Mouse (Mus musculus) myocyte (in vitro differentiated cells): ENCODE results near the gene Dock2. TPM values are rescaled to one million over a fixed set of nuclear protein-coding genes. Genes with fewer than 3 reads are reported as not detected.

ENCODE experiments used
- H3K27me3 ChIP-seq: one replicate; pipeline ENCODE4 v1.6.1; 2011; ENCODE audit not compliant: control insufficient read depth, insufficient read depth, insufficient read length
- H3K36me3 ChIP-seq: one replicate; pipeline ENCODE4 v1.6.1; 2011; ENCODE audit not compliant: control insufficient read depth, insufficient read depth
- H3K4me2 ChIP-seq: one replicate; pipeline ENCODE4 v1.6.1; 2011; ENCODE audit warnings: low read depth, control low read depth
- H3K4me3 ChIP-seq: one replicate; pipeline ENCODE4 v1.5.1; 2011; ENCODE audit warnings: mild to moderate bottlenecking, control low read depth, moderate library complexity
- H3K79me2 ChIP-seq: one replicate; pipeline ENCODE4 v1.6.1; 2011; ENCODE audit not compliant: control insufficient read depth, insufficient read depth
- H3ac ChIP-seq: one replicate; pipeline ENCODE4 v1.6.1; 2011; ENCODE audit not compliant: control insufficient read depth, insufficient read length
- CEBPB ChIP-seq: IDR thresholded peaks from 2 replicates; pipeline ENCODE4 v1.6.1; 2011; ENCODE audit warnings: mild to moderate bottlenecking, moderate library complexity; ENCODE audit not compliant: poor library complexity, insufficient read depth, severe bottlenecking
- E2F4 ChIP-seq: IDR thresholded peaks from one replicate; pipeline ENCODE4 v1.6.1; 2011; ENCODE audit warnings: mild to moderate bottlenecking, control low read depth, moderate library complexity; ENCODE audit not compliant: insufficient read depth
- MAX ChIP-seq: IDR thresholded peaks from one replicate; pipeline ENCODE4 v1.6.1; 2011; ENCODE audit warnings: low read depth, mild to moderate bottlenecking, control low read depth
- MYOD1 ChIP-seq, 3 experiments: IDR thresholded peaks; one replicate each; pipeline ENCODE4 v1.6.1; 2011; ENCODE audit warnings: control low read depth in 2 of 3, low read depth in 2 of 3, mild to moderate bottlenecking in 2 of 3, moderate library complexity in 1 of 3; ENCODE audit not compliant: insufficient read length in 2 of 3, control insufficient read depth in 1 of 3
- MYOG ChIP-seq, 3 experiments: IDR thresholded peaks; one replicate each; pipeline ENCODE4 v1.6.1; 2011; ENCODE audit warnings: control low read depth in 2 of 3, low read depth in 2 of 3, mild to moderate bottlenecking in 2 of 3; ENCODE audit not compliant: insufficient read length in 2 of 3, control insufficient read depth in 1 of 3, insufficient read depth in 1 of 3
- POLR2A ChIP-seq: IDR thresholded peaks from one replicate; pipeline ENCODE4 v1.6.1; 2011; ENCODE audit warnings: low read depth, mild to moderate bottlenecking, control low read depth, moderate library complexity; ENCODE audit not compliant: insufficient read length
- POLR2AphosphoS2 ChIP-seq: IDR thresholded peaks from one replicate; pipeline ENCODE4 v1.6.1; 2011; ENCODE audit warnings: low read depth, control low read depth; ENCODE audit not compliant: insufficient read length
- REST ChIP-seq: IDR thresholded peaks from one replicate; pipeline ENCODE4 v1.6.1; 2011; ENCODE audit warnings: mild to moderate bottlenecking, control low read depth, moderate library complexity; ENCODE audit not compliant: insufficient read depth, insufficient read length
- SRF ChIP-seq: IDR thresholded peaks from one replicate; pipeline ENCODE4 v1.6.1; 2011; ENCODE audit warnings: low read depth; ENCODE audit not compliant: control insufficient read depth, insufficient read length
- TCF12 ChIP-seq: IDR thresholded peaks from one replicate; pipeline ENCODE4 v1.6.1; 2011; ENCODE audit warnings: mild to moderate bottlenecking, control low read depth; ENCODE audit not compliant: poor library complexity, insufficient read depth, severe bottlenecking
- TCF3 ChIP-seq: IDR thresholded peaks from one replicate; pipeline ENCODE4 v1.6.1; 2011; ENCODE audit warnings: low read depth, control low read depth; ENCODE audit not compliant: insufficient read length
- USF1 ChIP-seq: IDR thresholded peaks from one replicate; pipeline ENCODE4 v1.6.1; 2011; ENCODE audit warnings: low read depth, mild to moderate bottlenecking, control low read depth, moderate library complexity
- polyA plus RNA-seq: library from polyadenylated mRNA; unstranded; fragments of >200 nt; fragmentation: generic; extraction: Trizol; gene quantifications from one replicate; pipeline ENCODE4 v1.2.1, GENCODE M21; 2012; ENCODE audit warnings: missing spikeins

Dock2 gene
- polyA plus RNA-seq, 1 experiment, result not detected

GRCm38 (mm10) chr11:34467056-34467455, 316.6 kb downstream of the Dock2 start:
- no peak overlapping the region for H3K4me2 ChIP-seq
- H3K4me3 ChIP-seq, result no peak overlapping the region
- H3K79me2 ChIP-seq, result no peaks in the 10 kb centered on the region
- TF ChIP-seq REST (no peak), SRF (no peak), TCF12 (no peak), MAX (no peak), CEBPB (no peak), MYOD1 (IDR thresholded peaks at IDR 0.05; ENCODE audit: control insufficient read depth in 1 of 3, insufficient read length in 2 of 3, low read depth in 2 of 3) (no peak), MYOG (IDR thresholded peaks at IDR 0.05; ENCODE audit: control insufficient read depth in 1 of 3, insufficient read depth in 1 of 3, insufficient read length in 2 of 3, low read depth in 2 of 3) (no peak), POLR2A (no peak), E2F4 (no peak), TCF3 (no peak), USF1 (no peak), POLR2AphosphoS2 (no peak)
- H3K36me3 ChIP-seq, result no peaks in the 10 kb centered on the region
- no peaks in the 10 kb centered on the region for H3K27me3 ChIP-seq
- no peak overlapping the region for H3ac ChIP-seq

- Histone ChIP-seq H3ac (no peak overlapping the region), H3K4me3 (no peak overlapping the region), H3K27me3 (no peaks in the 10 kb centered on the region), H3K36me3 (no peaks in the 10 kb centered on the region), H3K79me2 (no peaks in the 10 kb centered on the region), H3K4me2 (no peak overlapping the region)
- TF ChIP-seq MAX (no peak), CEBPB (no peak), E2F4 (no peak), MYOD1 (IDR thresholded peaks at IDR 0.05; ENCODE audit: control insufficient read depth in 1 of 3, insufficient read length in 2 of 3, low read depth in 2 of 3) (no peak), USF1 (no peak), POLR2AphosphoS2 (no peak), TCF12 (no peak), REST (no peak), TCF3 (no peak), POLR2A (no peak), MYOG (IDR thresholded peaks at IDR 0.05; ENCODE audit: control insufficient read depth in 1 of 3, insufficient read depth in 1 of 3, insufficient read length in 2 of 3, low read depth in 2 of 3) (no peak), SRF (no peak)
Observed at GRCm38 (mm10) chr11:34449944-34450343, 333.7 kb downstream of the Dock2 start.

DNA sequence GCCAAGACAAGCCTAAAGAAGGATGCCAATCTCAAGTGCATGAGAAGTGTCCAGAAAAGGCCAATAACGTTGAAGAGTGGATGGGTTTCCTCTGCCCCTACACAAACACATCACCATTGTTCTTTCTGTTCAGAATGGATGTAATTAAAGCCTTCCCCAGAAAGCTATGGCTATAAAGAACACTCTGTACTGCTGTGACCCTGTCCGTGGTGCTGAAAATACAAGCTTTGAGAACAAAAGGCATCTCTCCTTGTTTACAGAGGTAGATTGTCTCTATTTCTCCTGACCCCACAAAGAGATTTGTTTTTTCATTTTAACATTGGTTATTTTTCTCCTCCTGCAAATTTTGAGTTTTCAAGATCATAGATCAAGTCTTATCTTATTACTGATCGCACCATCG, 335.8 kb downstream of the Dock2 start:
- no peaks in the 10 kb centered on the region for H3K27me3 ChIP-seq
- H3ac ChIP-seq, result no peak overlapping the region

GRCm38 (mm10) chr11:34438429-34438828, 345.3 kb downstream of the Dock2 start:
- no peak overlapping the region for H3K4me2 ChIP-seq
- H3K36me3 ChIP-seq, result no peaks in the 10 kb centered on the region
- no peaks in the 10 kb centered on the region for H3K79me2 ChIP-seq
- H3K27me3 ChIP-seq, result no peaks in the 10 kb centered on the region
- no peak overlapping the region for H3K4me3 ChIP-seq
- H3ac ChIP-seq, result no peak overlapping the region
- no peak for TF ChIP-seq E2F4
- TF ChIP-seq CEBPB, result no peak
- no peak for TF ChIP-seq REST
- TF ChIP-seq MYOG (IDR thresholded peaks at IDR 0.05; ENCODE audit: control insufficient read depth in 1 of 3, insufficient read depth in 1 of 3, insufficient read length in 2 of 3, low read depth in 2 of 3), result no peak
- no peak for TF ChIP-seq MYOD1 (IDR thresholded peaks at IDR 0.05; ENCODE audit: control insufficient read depth in 1 of 3, insufficient read length in 2 of 3, low read depth in 2 of 3)
- TF ChIP-seq USF1, result no peak
- TF ChIP-seq MAX, result no peak
- TF ChIP-seq SRF, result no peak
- no peak for TF ChIP-seq POLR2A

More for the DNA sequence above, 335.8 kb downstream of the Dock2 start:
- Histone ChIP-seq H3K79me2 (no peaks in the 10 kb centered on the region), H3K4me2 (no peak overlapping the region), H3K4me3 (no peak overlapping the region), H3K36me3 (no peaks in the 10 kb centered on the region)
- TF ChIP-seq MYOD1 (IDR thresholded peaks at IDR 0.05; ENCODE audit: control insufficient read depth in 1 of 3, insufficient read length in 2 of 3, low read depth in 2 of 3), result no peak
- no peak for TF ChIP-seq MAX
- TF ChIP-seq CEBPB, result no peak
- no peak for TF ChIP-seq SRF
- TF ChIP-seq E2F4, result no peak
- TF ChIP-seq TCF3, result no peak
- TF ChIP-seq MYOG (IDR thresholded peaks at IDR 0.05; ENCODE audit: control insufficient read depth in 1 of 3, insufficient read depth in 1 of 3, insufficient read length in 2 of 3, low read depth in 2 of 3), result no peak
- TF ChIP-seq TCF12, result no peak
- no peak for TF ChIP-seq POLR2A
- no peak for TF ChIP-seq USF1
- TF ChIP-seq REST, result no peak
- no peak for TF ChIP-seq POLR2AphosphoS2

- Histone ChIP-seq H3K4me3 (no peak overlapping the region), H3K27me3 (no peaks in the 10 kb centered on the region), H3K4me2 (no peak overlapping the region), H3K36me3 (no peaks in the 10 kb centered on the region), H3ac (no peak overlapping the region), H3K79me2 (no peaks in the 10 kb centered on the region)
- TF ChIP-seq MYOD1 (IDR thresholded peaks at IDR 0.05; ENCODE audit: control insufficient read depth in 1 of 3, insufficient read length in 2 of 3, low read depth in 2 of 3), result no peak
- TF ChIP-seq SRF, result no peak
- no peak for TF ChIP-seq USF1
- TF ChIP-seq TCF12, result no peak
- TF ChIP-seq MAX, result no peak
- no peak for TF ChIP-seq POLR2A
- TF ChIP-seq REST, result no peak
- TF ChIP-seq E2F4, result no peak
Observed at GRCm38 (mm10) chr11:34437446-34437845, 346.2 kb downstream of the Dock2 start.
